Mouse (Mus musculus): ENCODE results near the gene Olfr573-ps1. TPM values are rescaled to one million over a fixed set of nuclear protein-coding genes. Genes with fewer than 3 reads are reported as not detected.

The Olfr573-ps1 gene
- total RNA-seq (2022) = not detected

- DNase-seq (ENCODE audit: low spot score in 2 of 2) = no peak
Measured at GRCm38 (mm10) chr7:102942475-102942874, at the start of gene Olfr573-ps1. Gene Olfr573-ps1, minus strand, starts transcription at chr7:102942575.

GRCm38 (mm10) chr7:102989224-102989623 lies 46.8 kb upstream of the Olfr573-ps1 start, which contains the start of gene Olfr578:
Gene Olfr578, minus strand, starts transcription at chr7:102989324.
- DNase-seq (ENCODE audit: low spot score in 2 of 2) = no peak

GRCm38 (mm10) chr7:102975843-102976242 lies 33.5 kb upstream of the Olfr573-ps1 start, which contains the start of gene Olfr577:
Gene Olfr577, minus strand, starts transcription at chr7:102975943.
- DNase-seq (ENCODE audit: low spot score in 2 of 2) = no peak

- DNase-seq (ENCODE audit: low spot score in 2 of 2) = no peak
Measured at GRCm38 (mm10) chr7:102974399-102974798, 32.0 kb upstream of the Olfr573-ps1 start.

GRCm38 (mm10) chr7:102962360-102962759 lies 20.0 kb upstream of the Olfr573-ps1 start, which contains the start of gene Olfr576:
Gene Olfr576, plus strand, starts transcription at chr7:102962660.
- no peak for DNase-seq (ENCODE audit: low spot score in 2 of 2)

GRCm38 (mm10) chr7:102958593-102958992 lies 16.2 kb upstream of the Olfr573-ps1 start, which contains the start of gene Olfr575:
Gene Olfr575, minus strand, starts transcription at chr7:102958775.
- no peak for DNase-seq (ENCODE audit: low spot score in 2 of 2)

- no peak for DNase-seq (ENCODE audit: low spot score in 2 of 2)
Measured at GRCm38 (mm10) chr7:102958137-102958536, 15.8 kb upstream of the Olfr573-ps1 start.

GRCm38 (mm10) chr7:102950732-102951131 lies 8.4 kb upstream of the Olfr573-ps1 start:
- DNase-seq (ENCODE audit: low spot score in 2 of 2) = no peak

- DNase-seq (ENCODE audit: low spot score in 2 of 2) = no peak
Measured at GRCm38 (mm10) chr7:102948167-102948566, 5.8 kb upstream of the Olfr573-ps1 start, which contains the start of gene Olfr574. Gene Olfr574, plus strand, starts transcription at chr7:102948467.

- no peak for DNase-seq (ENCODE audit: low spot score in 2 of 2)
Measured at GRCm38 (mm10) chr7:102943417-102943816, 1.0 kb upstream of the Olfr573-ps1 start.

- DNase-seq (ENCODE audit: low spot score in 2 of 2) = no peak
Measured at GRCm38 (mm10) chr7:102927105-102927504, 15.3 kb downstream of the Olfr573-ps1 start.

GRCm38 (mm10) chr7:102924109-102924508 lies 18.3 kb downstream of the Olfr573-ps1 start, which contains the start of gene Olfr572:
Gene Olfr572, plus strand, starts transcription at chr7:102924409.
- no peak for DNase-seq (ENCODE audit: low spot score in 2 of 2)

GRCm38 (mm10) chr7:102919632-102920031 lies 22.7 kb downstream of the Olfr573-ps1 start:
- no peak for DNase-seq (ENCODE audit: low spot score in 2 of 2)

- no peak for DNase-seq (ENCODE audit: low spot score in 2 of 2)
Measured at GRCm38 (mm10) chr7:102917032-102917875, 25.1 kb downstream of the Olfr573-ps1 start, which contains the start of gene Olfr571. Gene Olfr571, minus strand, starts transcription at chr7:102917536.

- no peak for DNase-seq (ENCODE audit: low spot score in 2 of 2)
Measured at GRCm38 (mm10) chr7:102916405-102916804, 26.0 kb downstream of the Olfr573-ps1 start.

- DNase-seq (ENCODE audit: low spot score in 2 of 2) = no peak
Measured at GRCm38 (mm10) chr7:102915261-102915660, 27.1 kb downstream of the Olfr573-ps1 start.

Other genes starting within 250 kb of the Olfr573-ps1 start
- gene Olfr557, start 246.7 kb downstream of the Olfr573-ps1 start, total RNA-seq (2022) = not detected
- gene Olfr558, start 240.4 kb downstream of the Olfr573-ps1 start, total RNA-seq (2022) = 1 to 10 TPM in 2 of 4 experiments, under 1 TPM in 2; 0.75 to 1.1 (median 0.98) TPM
- not detected for gene Olfr33, start 223.5 kb downstream of the Olfr573-ps1 start, total RNA-seq (2022)
- gene Olfr559, start 215.1 kb downstream of the Olfr573-ps1 start, total RNA-seq (2022) = not detected
- gene Olfr560, start 183.2 kb downstream of the Olfr573-ps1 start, total RNA-seq (2022) = not detected
- under 1 TPM in 3 of 4 experiments, not detected in 1; 0.29 to 0.34 (median 0.32) TPM for gene Olfr78, start 183.1 kb downstream of the Olfr573-ps1 start, total RNA-seq (2022)
- not detected for gene Olfr561, start 171.4 kb downstream of the Olfr573-ps1 start, total RNA-seq (2022)
- not detected for gene Olfr564, start 139.1 kb downstream of the Olfr573-ps1 start, total RNA-seq (2022)
- not detected for gene Olfr566, start 83.8 kb downstream of the Olfr573-ps1 start, total RNA-seq (2022)
- gene Olfr568, start 65.5 kb downstream of the Olfr573-ps1 start, total RNA-seq (2022) = not detected
- gene Olfr569, start 51.7 kb downstream of the Olfr573-ps1 start, total RNA-seq (2022) = not detected
- not detected for gene Olfr570, start 48.0 kb downstream of the Olfr573-ps1 start, total RNA-seq (2022)
- gene Olfr571, start 25.0 kb downstream of the Olfr573-ps1 start, total RNA-seq (2022) = not detected
- not detected for gene Olfr572, start 18.2 kb downstream of the Olfr573-ps1 start, total RNA-seq (2022)
- gene Olfr574, start 5.9 kb upstream of the Olfr573-ps1 start, total RNA-seq (2022) = not detected
- not detected for gene Olfr575, start 16.2 kb upstream of the Olfr573-ps1 start, total RNA-seq (2022)
- gene Olfr576, start 20.1 kb upstream of the Olfr573-ps1 start, total RNA-seq (2022) = not detected
- gene Olfr577, start 33.4 kb upstream of the Olfr573-ps1 start, total RNA-seq (2022) = not detected
- not detected for gene Olfr578, start 46.7 kb upstream of the Olfr573-ps1 start, total RNA-seq (2022)
- not detected for gene Olfr582, start 95.4 kb upstream of the Olfr573-ps1 start, total RNA-seq (2022)
- not detected for gene Olfr583, start 108.7 kb upstream of the Olfr573-ps1 start, total RNA-seq (2022)
- gene Olfr584, start 139.3 kb upstream of the Olfr573-ps1 start, total RNA-seq (2022) = not detected
- gene Olfr585, start 155.1 kb upstream of the Olfr573-ps1 start, total RNA-seq (2022) = not detected
- gene Olfr586, start 183.1 kb upstream of the Olfr573-ps1 start, total RNA-seq (2022) = not detected
- not detected for gene Olfr588-ps1, start 198.3 kb upstream of the Olfr573-ps1 start, total RNA-seq (2022)
- not detected for gene Olfr589, start 213.8 kb upstream of the Olfr573-ps1 start, total RNA-seq (2022)
- not detected for gene Olfr591, start 235.8 kb upstream of the Olfr573-ps1 start, total RNA-seq (2022)
- not detected for gene Olfr592, start 242.2 kb upstream of the Olfr573-ps1 start, total RNA-seq (2022)

Measured in gastrocnemius, adult 8-10 months (tissue).